Mouse (Mus musculus) embryonic fibroblast, embryonic 13.5 days (primary cell): Measurements from ENCODE around the gene Thop1. TPM values are rescaled to one million over a fixed set of nuclear protein-coding genes. Genes with fewer than 3 reads are reported as not detected.

Experiments used
- H3K27ac ChIP-seq: 2 replicates; pipeline ENCODE4 v1.5.1; 2012; ENCODE audit warnings: low read length, control low read depth, inconsistent platforms; ENCODE audit not compliant: insufficient read depth
- H3K4me1 ChIP-seq: 2 replicates; pipeline ENCODE4 v1.6.1; 2011; ENCODE audit warnings: low read length; ENCODE audit not compliant: control insufficient read depth, insufficient read depth
- H3K4me3 ChIP-seq: 2 replicates; pipeline ENCODE4 v1.5.1; 2011; ENCODE audit warnings: mild to moderate bottlenecking, control low read depth, low read length; ENCODE audit not compliant: insufficient read depth
- CTCF ChIP-seq: IDR thresholded peaks from 2 replicates; pipeline ENCODE4 v1.5.1; 2011; ENCODE audit warnings: mild to moderate bottlenecking, control low read depth, low read length, moderate library complexity, borderline replicate concordance; ENCODE audit not compliant: insufficient read depth
- POLR2A ChIP-seq: IDR thresholded peaks from 2 replicates; pipeline ENCODE4 v1.6.1; 2011; ENCODE audit warnings: low read depth, mild to moderate bottlenecking, control low read depth, low read length, moderate library complexity
- polyA plus RNA-seq: library from polyadenylated mRNA; stranded (reverse); fragments of >200 nt; gene quantifications from 2 replicates; pipeline ENCODE4 v1.2.4, GENCODE M21; 2011; ENCODE audit warnings: low read depth; ENCODE audit not compliant: missing spikeins, insufficient read length

Gene Thop1
- polyA plus RNA-seq, 1 experiment: 30.4 TPM

- no peak for TF ChIP-seq POLR2A
- Histone ChIP-seq H3K27ac (no peak overlapping the region), H3K4me1 (no peaks in the 10 kb centered on the region), H3K4me3 (no peak overlapping the region)
These were observed 6.5 kb downstream of the Thop1 start for GRCm38 (mm10) chr10:81076356-81076755.

- no peak for TF ChIP-seq POLR2A
- TF ChIP-seq CTCF: no peak
- no peak overlapping the region for H3K4me3 ChIP-seq
- H3K27ac ChIP-seq: no peak overlapping the region
- no peaks in the 10 kb centered on the region for H3K4me1 ChIP-seq
These were observed 8.1 kb downstream of the Thop1 start for GRCm38 (mm10) chr10:81077916-81078315.

GRCm38 (mm10) chr10:81080008-81080655 lies 10.3 kb downstream of the Thop1 start:
- no peak for TF ChIP-seq CTCF
- TF ChIP-seq POLR2A: no peak
- Histone ChIP-seq H3K4me1 (no peaks in the 10 kb centered on the region), H3K27ac (no peak overlapping the region), H3K4me3 (no peak overlapping the region)

- Histone ChIP-seq H3K4me1 (no peaks in the 10 kb centered on the region), H3K27ac (no peak overlapping the region), H3K4me3 (no peak overlapping the region)
- TF ChIP-seq CTCF (peak; percentile 40; the same call in 1 of the 2 replicates), POLR2A (no peak)
These were observed 12.5 kb downstream of the Thop1 start for GRCm38 (mm10) chr10:81082168-81082960.

GRCm38 (mm10) chr10:81087021-81087420 lies 17.2 kb downstream of the Thop1 start:
- Histone ChIP-seq H3K4me3 (no peak overlapping the region), H3K4me1 (no peaks in the 10 kb centered on the region), H3K27ac (no peak overlapping the region)
- TF ChIP-seq POLR2A: no peak
- TF ChIP-seq CTCF: no peak

GRCm38 (mm10) chr10:81089216-81089615 lies 19.4 kb downstream of the Thop1 start:
- Histone ChIP-seq H3K4me1 (no peaks in the 10 kb centered on the region), H3K4me3 (no peak overlapping the region), H3K27ac (no peak overlapping the region)
- no peak for TF ChIP-seq CTCF
- no peak for TF ChIP-seq POLR2A

GRCm38 (mm10) chr10:81090621-81091020 lies 20.8 kb downstream of the Thop1 start:
- no peak for TF ChIP-seq CTCF
- TF ChIP-seq POLR2A: no peak
- H3K4me3 ChIP-seq: no peak overlapping the region
- no peaks in the 10 kb centered on the region for H3K4me1 ChIP-seq
- no peak overlapping the region for H3K27ac ChIP-seq

- TF ChIP-seq POLR2A (no peak), CTCF (no peak)
- Histone ChIP-seq H3K4me1 (no peaks in the 10 kb centered on the region), H3K4me3 (no peak overlapping the region), H3K27ac (no peak overlapping the region)
These were observed 22.8 kb downstream of the Thop1 start for GRCm38 (mm10) chr10:81092465-81093250.

- H3K27ac ChIP-seq: no peak overlapping the region
- TF ChIP-seq POLR2A (no peak), CTCF (no peak)
- H3K4me1 ChIP-seq: no peaks in the 10 kb centered on the region
- no peak overlapping the region for H3K4me3 ChIP-seq
These were observed 25.3 kb downstream of the Thop1 start for GRCm38 (mm10) chr10:81094931-81095678.
